Mouse (Mus musculus) lung, postnatal 36 days (tissue): ENCODE measurements at regions not wholly inside any gene's neighbourhood (a gene's known extent, or its start where the extent isn't known, plus 50 kb on each side); places are given as distances from the start of the nearest gene placed in this dataset.

Source experiments
- DNase-seq: peaks from one replicate; pipeline ENCODE4 v3.0.0; 2022; ENCODE audit warnings: mixed read lengths

GRCm38 (mm10) chr1:137213717-137214116, 253.5 kb upstream of the Nr5a2 start:
- DNase-seq = no peak

GRCm38 (mm10) chr1:137212856-137213255, 252.6 kb upstream of the Nr5a2 start:
- DNase-seq = no peak

GRCm38 (mm10) chr1:137204371-137204770, 244.1 kb upstream of the Nr5a2 start:
- no peak for DNase-seq

GRCm38 (mm10) chr1:137203512-137203911, 243.3 kb upstream of the Nr5a2 start:
- no peak for DNase-seq

- no peak for DNase-seq
These were observed 240.7 kb upstream of the Nr5a2 start for GRCm38 (mm10) chr1:137200931-137201330.

GRCm38 (mm10) chr1:137195962-137196361, 235.7 kb upstream of the Nr5a2 start:
- no peak for DNase-seq

- no peak for DNase-seq
These were observed 234.9 kb upstream of the Nr5a2 start for GRCm38 (mm10) chr1:137195065-137195620.

GRCm38 (mm10) chr1:137178231-137178630, 218.0 kb upstream of the Nr5a2 start:
- DNase-seq = no peak

- DNase-seq = no peak
These were observed 216.4 kb upstream of the Nr5a2 start for GRCm38 (mm10) chr1:137176696-137177095.

- DNase-seq = no peak
These were observed 213.8 kb upstream of the Nr5a2 start for GRCm38 (mm10) chr1:137174081-137174480.

GRCm38 (mm10) chr1:137172128-137172527, 211.9 kb upstream of the Nr5a2 start:
- DNase-seq = no peak

GRCm38 (mm10) chr1:137171451-137171850, 211.2 kb upstream of the Nr5a2 start:
- no peak for DNase-seq

GRCm38 (mm10) chr1:137147891-137148290, 187.6 kb upstream of the Nr5a2 start:
- DNase-seq = no peak

- no peak for DNase-seq
These were observed 181.8 kb upstream of the Nr5a2 start for GRCm38 (mm10) chr1:137141879-137142570.

GRCm38 (mm10) chr1:137141372-137141771, 181.1 kb upstream of the Nr5a2 start:
- no peak for DNase-seq

GRCm38 (mm10) chr1:137136156-137136555, 175.9 kb upstream of the Nr5a2 start:
- no peak for DNase-seq

- no peak for DNase-seq
These were observed 173.5 kb upstream of the Nr5a2 start for GRCm38 (mm10) chr1:137133734-137134133.

GRCm38 (mm10) chr1:137130264-137130663, 170.0 kb upstream of the Nr5a2 start:
- DNase-seq = no peak

- DNase-seq = no peak
These were observed 168.9 kb upstream of the Nr5a2 start for GRCm38 (mm10) chr1:137129116-137129515.

GRCm38 (mm10) chr1:137117866-137118265, 157.6 kb upstream of the Nr5a2 start:
- no peak for DNase-seq

GRCm38 (mm10) chr1:137106444-137106843, 146.2 kb upstream of the Nr5a2 start:
- no peak for DNase-seq

GRCm38 (mm10) chr1:137091762-137092161, 131.5 kb upstream of the Nr5a2 start:
- no peak for DNase-seq

GRCm38 (mm10) chr1:137088148-137088547, 127.9 kb upstream of the Nr5a2 start:
- DNase-seq = no peak

- DNase-seq = no peak
These were observed 126.5 kb upstream of the Nr5a2 start for GRCm38 (mm10) chr1:137086766-137087165.

GRCm38 (mm10) chr1:137083500-137083899, 123.3 kb upstream of the Nr5a2 start:
- DNase-seq = no peak
